Mouse (Mus musculus) midbrain, embryonic 16.5 days (tissue): ENCODE data around the gene Tmem86b. TPM values are rescaled to one million over a fixed set of nuclear protein-coding genes. Genes with fewer than 3 reads are reported as not detected.
"Not testable (repeated sequence)": the region's sequence is repeated elsewhere in the genome, so short reads cannot be mapped to it uniquely, and the experiment has no call there.

ENCODE experiments used
- ATAC-seq: fragments of 200-750 bp; cut with Nextera tagmentation; 2 replicates; pipeline ENCODE4 v1.8.0; 2017; ENCODE audit warnings: moderate TSS enrichment
- H3K27ac ChIP-seq: fragments of 300-500 bp; sonication (generic); 2 replicates; pipeline ENCODE4 v1.5.1; 2014; ENCODE audit warnings: mild to moderate bottlenecking, low read length, mixed read lengths
- H3K27me3 ChIP-seq: fragments of 300-500 bp; sonication (generic); 2 replicates; pipeline ENCODE4 v1.6.1; 2014; ENCODE audit warnings: low read depth, low read length, mixed read lengths; ENCODE audit not compliant: control insufficient read depth, insufficient read depth
- H3K36me3 ChIP-seq: fragments of 300-500 bp; sonication (generic); 2 replicates; pipeline ENCODE4 v1.6.1; 2014; ENCODE audit warnings: mild to moderate bottlenecking, low read length, moderate library complexity, mixed read lengths; ENCODE audit not compliant: control insufficient read depth, insufficient read depth
- H3K4me1 ChIP-seq: fragments of 300-500 bp; sonication (generic); 2 replicates; pipeline ENCODE4 v1.6.1; 2014; ENCODE audit warnings: mild to moderate bottlenecking, low read length, mixed read lengths; ENCODE audit not compliant: control insufficient read depth, insufficient read depth
- H3K4me2 ChIP-seq: fragments of 300-500 bp; sonication (generic); 2 replicates; pipeline ENCODE4 v1.6.1; 2014; ENCODE audit warnings: mild to moderate bottlenecking, low read length, mixed read lengths
- H3K4me3 ChIP-seq: fragments of 300-500 bp; sonication (generic); 2 replicates; pipeline ENCODE4 v1.5.1; 2014; ENCODE audit warnings: low read depth, mild to moderate bottlenecking, low read length, moderate library complexity, mixed read lengths
- H3K9ac ChIP-seq: fragments of 300-500 bp; sonication (generic); 2 replicates; pipeline ENCODE4 v1.6.1; 2014; ENCODE audit warnings: low read depth, low read length, mixed read lengths
- H3K9me3 ChIP-seq: fragments of 300-500 bp; sonication (generic); replicated peaks from 2 replicates; pipeline ENCODE4 v1.6.1; 2014; ENCODE audit warnings: mild to moderate bottlenecking, low read length, mixed read lengths; ENCODE audit not compliant: control insufficient read depth, poor library complexity, severe bottlenecking
- WGBS: fragments of 180-500 bp; shearing (Covaris S2); extraction: QIAGEN DNeasy Blood & Tissue Kit; methylation state at CpG from one replicate; pipeline ENCODE4 v1.1.7; 2014; 5-methylcytosine and 5-hydroxymethylcytosine counted together
- polyA plus RNA-seq: library from polyadenylated mRNA; unstranded; fragments of >200 nt; fragmentation: Nextera tagmentation; extraction: Ambion mirVana; gene quantifications from 2 replicates; pipeline ENCODE4 v1.2.1, GENCODE M21; 2015

Gene Tmem86b
- polyA plus RNA-seq, 1 experiment from 2014 or later = 2.1 TPM

DNA sequence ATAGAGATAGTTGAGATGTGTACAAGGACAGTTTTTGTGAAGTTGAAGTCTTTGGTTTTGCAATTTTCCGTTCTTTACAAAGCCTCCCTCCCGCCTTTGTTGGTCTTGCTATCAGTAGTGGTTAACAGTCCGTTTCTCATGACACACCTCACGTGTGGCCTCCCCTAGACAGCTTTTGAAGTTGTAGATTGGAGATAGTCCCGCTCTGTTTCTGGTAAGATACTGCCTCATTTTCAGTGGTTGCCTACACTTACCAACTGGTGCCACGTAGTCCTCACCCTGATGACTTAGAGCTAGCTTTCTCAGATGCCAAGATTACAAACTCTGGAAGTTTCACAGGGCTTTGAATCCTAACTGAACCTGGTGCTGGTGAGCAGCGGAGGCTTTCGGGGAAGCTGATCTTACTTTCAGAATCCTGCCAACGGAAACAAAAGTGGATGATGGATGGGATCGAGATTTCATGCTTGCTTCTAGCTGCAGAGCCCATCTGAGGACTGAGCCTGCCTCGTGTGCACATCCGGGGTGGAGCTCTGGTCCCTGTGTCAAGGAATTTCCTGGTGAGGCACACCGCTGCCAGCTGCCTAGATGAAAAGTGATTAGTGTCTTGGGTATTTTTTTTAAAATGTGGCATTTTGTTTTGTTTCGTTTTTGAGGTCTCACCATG lies 17.4 kb downstream of the Tmem86b start:
- Histone ChIP-seq H3K9ac (no peak overlapping the region), H3K36me3 (no peaks in the 10 kb centered on the region), H3K9me3 (no peaks in the 10 kb centered on the region), H3K4me1 (no peaks in the 10 kb centered on the region), H3K4me3 (no peak overlapping the region), H3K27me3 (no peaks in the 10 kb centered on the region), H3K27ac (no peak overlapping the region), H3K4me2 (no peak overlapping the region)
- ATAC-seq = no peak
- 83% methylated on average over 14 of the region's 14 CpGs for WGBS

- Histone ChIP-seq H3K9me3 (no peaks in the 10 kb centered on the region), H3K4me2 (no peak overlapping the region), H3K9ac (no peak overlapping the region), H3K4me3 (no peak overlapping the region), H3K4me1 (no peaks in the 10 kb centered on the region), H3K36me3 (no peaks in the 10 kb centered on the region), H3K27ac (no peak overlapping the region), H3K27me3 (no peaks in the 10 kb centered on the region)
- WGBS = 81% methylated on average over 1 of the region's 1 CpGs
- no peak for ATAC-seq
Measured at GRCm38 (mm10) chr7:4612956-4613355, 18.3 kb downstream of the Tmem86b start.

DNA sequence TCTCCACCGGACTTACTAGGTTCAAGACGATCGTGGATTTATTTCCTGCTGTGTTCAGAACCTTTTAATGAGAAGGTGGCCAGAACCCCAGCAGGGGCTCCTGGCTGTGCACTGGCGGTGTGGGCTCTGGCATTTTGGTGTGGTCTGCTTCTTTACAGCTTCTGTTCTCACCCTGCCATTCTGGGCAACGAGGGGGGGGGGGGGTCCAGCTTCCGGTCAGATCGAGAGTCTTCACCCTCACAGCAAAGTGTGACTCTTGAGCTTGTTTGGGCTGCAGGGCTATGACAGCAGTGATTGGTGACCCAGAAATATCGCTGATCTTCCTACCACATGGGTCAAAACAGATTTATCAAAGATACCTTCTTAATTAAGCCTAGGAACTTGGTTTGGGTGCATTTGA lies 18.8 kb downstream of the Tmem86b start:
- no peak overlapping the region for H3K9ac ChIP-seq
- H3K4me3 ChIP-seq = no peak overlapping the region
- no peak overlapping the region for H3K4me2 ChIP-seq
- no peak for ATAC-seq
- H3K27ac ChIP-seq = no peak overlapping the region
- H3K27me3 ChIP-seq = no peaks in the 10 kb centered on the region
- no peaks in the 10 kb centered on the region for H3K4me1 ChIP-seq
- no peaks in the 10 kb centered on the region for H3K36me3 ChIP-seq
- WGBS = 70% methylated on average over 8 of the region's 8 CpGs
- H3K9me3 ChIP-seq = no peaks in the 10 kb centered on the region

DNA sequence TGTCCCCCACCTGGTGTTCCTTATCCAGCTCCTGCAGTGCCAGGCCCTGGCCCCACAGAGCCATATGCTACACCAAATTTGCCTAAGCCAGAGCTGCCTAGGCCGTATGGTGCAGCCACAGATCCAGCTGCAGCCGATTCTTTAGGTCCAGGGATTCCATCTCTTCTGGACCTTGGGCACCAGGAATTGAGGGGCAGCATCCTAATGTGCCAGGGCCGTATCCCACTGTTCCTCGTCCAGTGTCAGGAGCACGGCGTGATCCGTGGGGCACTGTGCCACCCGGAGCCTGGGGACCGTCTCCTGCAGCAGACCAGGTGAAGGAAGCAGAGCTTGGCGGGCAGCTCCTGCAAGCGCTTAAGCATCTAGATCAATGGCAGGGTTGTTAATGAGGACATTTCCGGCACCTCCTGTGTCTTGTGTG lies 19.3 kb downstream of the Tmem86b start:
- no peak overlapping the region for H3K4me2 ChIP-seq
- H3K4me3 ChIP-seq = no peak overlapping the region
- H3K36me3 ChIP-seq = no peaks in the 10 kb centered on the region
- no peak for ATAC-seq
- H3K27me3 ChIP-seq = no peaks in the 10 kb centered on the region
- no peaks in the 10 kb centered on the region for H3K4me1 ChIP-seq
- H3K9ac ChIP-seq = no peak overlapping the region
- WGBS = 80% methylated on average over 12 of the region's 12 CpGs
- H3K27ac ChIP-seq = no peak overlapping the region
- H3K9me3 ChIP-seq = no peaks in the 10 kb centered on the region

DNA sequence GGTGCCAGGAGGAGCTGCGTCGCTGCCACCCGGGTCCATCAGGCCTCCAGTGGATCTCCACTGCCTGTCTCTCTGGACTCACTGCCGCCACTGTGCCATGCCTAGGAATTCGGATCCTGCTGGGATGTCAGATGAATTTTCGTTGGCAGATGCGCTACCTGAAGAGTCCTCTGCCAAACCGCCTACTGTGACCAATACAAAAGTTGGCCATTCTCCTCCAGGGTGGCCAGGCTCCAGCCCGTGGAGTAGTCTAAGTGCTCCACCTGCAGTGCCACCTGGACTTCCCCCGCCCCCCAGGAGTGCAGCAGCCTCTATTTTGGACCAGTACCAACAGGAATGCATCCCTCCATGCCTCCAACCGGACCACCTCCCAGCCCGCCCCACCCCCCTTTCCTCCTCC lies 19.7 kb downstream of the Tmem86b start:
- no peak overlapping the region for H3K4me2 ChIP-seq
- H3K9ac ChIP-seq = no peak overlapping the region
- ATAC-seq = no peak
- H3K36me3 ChIP-seq = no peaks in the 10 kb centered on the region
- WGBS = 77% methylated on average over 10 of the region's 12 CpGs
- H3K9me3 ChIP-seq = no peaks in the 10 kb centered on the region
- no peak overlapping the region for H3K27ac ChIP-seq
- H3K27me3 ChIP-seq = no peaks in the 10 kb centered on the region
- H3K4me3 ChIP-seq = no peak overlapping the region
- H3K4me1 ChIP-seq = no peaks in the 10 kb centered on the region

DNA sequence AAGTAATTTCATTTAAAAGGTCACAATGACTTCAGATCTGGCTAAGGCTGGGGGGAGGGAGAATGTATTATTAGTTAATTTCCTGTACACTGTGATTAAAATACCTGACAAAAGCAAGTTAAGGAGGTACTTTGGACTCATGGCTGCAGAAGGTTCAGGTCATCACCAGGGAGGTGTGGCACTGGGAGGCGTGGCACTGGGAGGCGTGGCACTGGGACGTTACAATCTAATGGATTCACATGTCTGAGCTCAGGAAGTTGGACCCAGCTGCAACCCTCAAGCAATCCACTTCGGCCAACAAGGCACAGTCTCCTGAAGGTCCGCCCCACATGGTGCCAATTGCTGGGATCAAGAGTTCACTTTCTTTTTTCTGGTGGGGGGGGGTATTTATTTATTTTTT lies 23.2 kb downstream of the Tmem86b start:
- Histone ChIP-seq H3K4me2 (no peak overlapping the region), H3K27ac (no peak overlapping the region), H3K9ac (no peak overlapping the region), H3K4me3 (no peak overlapping the region), H3K27me3 (no peaks in the 10 kb centered on the region), H3K9me3 (no peaks in the 10 kb centered on the region), H3K36me3 (no peaks in the 10 kb centered on the region), H3K4me1 (no peaks in the 10 kb centered on the region)
- 73% methylated on average over 5 of the region's 5 CpGs for WGBS
- ATAC-seq = no peak

- Histone ChIP-seq H3K36me3 (no peaks in the 10 kb centered on the region), H3K27ac (no peak within 1 kb of the TSS), H3K4me3 (no peak within 1 kb of the TSS), H3K9me3 (no peaks in the 10 kb centered on the region), H3K9ac (no peak within 1 kb of the TSS), H3K4me2 (no peak within 1 kb of the TSS), H3K27me3 (no peaks in the 10 kb centered on the region), H3K4me1 (no peaks in the 10 kb centered on the region)
- 84% methylated on average over 6 of the region's 6 CpGs for WGBS
- ATAC-seq = no peak
Measured at GRCm38 (mm10) chr7:4603873-4604272, 27.3 kb downstream of the Tmem86b start, which contains the start of gene Ptprh. Gene Ptprh (minus strand): TSS chr7:4604041.

GRCm38 (mm10) chr7:4602969-4603368 lies 28.3 kb downstream of the Tmem86b start:
- no peak for ATAC-seq
- H3K4me1 ChIP-seq = no peaks in the 10 kb centered on the region
- H3K4me2 ChIP-seq = no peak overlapping the region
- no peaks in the 10 kb centered on the region for H3K36me3 ChIP-seq
- no peak overlapping the region for H3K27ac ChIP-seq
- no peak overlapping the region for H3K4me3 ChIP-seq
- no peak overlapping the region for H3K9ac ChIP-seq
- H3K27me3 ChIP-seq = no peaks in the 10 kb centered on the region
- H3K9me3 ChIP-seq = no peaks in the 10 kb centered on the region
- 88% methylated on average over 6 of the region's 6 CpGs for WGBS

DNA sequence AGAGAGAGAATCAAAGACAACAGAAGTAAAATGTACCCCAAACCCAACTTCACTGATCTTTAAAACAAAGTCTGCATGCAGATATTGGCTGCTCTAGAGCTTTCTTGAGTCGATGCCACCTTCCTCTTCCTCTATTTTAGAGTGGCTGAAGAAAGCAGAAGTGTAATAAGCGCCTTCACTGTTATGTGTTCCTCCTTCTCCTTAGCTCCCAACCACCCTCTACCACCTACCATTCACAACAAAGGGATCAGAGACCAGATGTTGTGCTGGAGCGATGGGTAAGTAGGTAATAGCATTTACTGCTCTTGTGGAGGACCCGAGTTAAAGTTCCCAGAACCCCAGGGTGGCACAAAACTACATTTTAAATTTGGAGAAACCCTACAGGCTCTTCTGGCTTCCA lies 34.2 kb downstream of the Tmem86b start:
- H3K27me3 ChIP-seq, H3K9ac ChIP-seq, H3K4me1 ChIP-seq, H3K27ac ChIP-seq, H3K9me3 ChIP-seq, H3K4me2 ChIP-seq, ATAC-seq, H3K4me3 ChIP-seq, H3K36me3 ChIP-seq: not testable (repeated sequence)
- 75% methylated on average over 4 of the region's 4 CpGs for WGBS
